Mouse (Mus musculus): ENCODE results near the gene Spag16.
"Not testable (repeated sequence)": the region's sequence is repeated elsewhere in the genome, so short reads cannot be mapped to it uniquely, and the experiment has no call there.

The Spag16 gene

DNA sequence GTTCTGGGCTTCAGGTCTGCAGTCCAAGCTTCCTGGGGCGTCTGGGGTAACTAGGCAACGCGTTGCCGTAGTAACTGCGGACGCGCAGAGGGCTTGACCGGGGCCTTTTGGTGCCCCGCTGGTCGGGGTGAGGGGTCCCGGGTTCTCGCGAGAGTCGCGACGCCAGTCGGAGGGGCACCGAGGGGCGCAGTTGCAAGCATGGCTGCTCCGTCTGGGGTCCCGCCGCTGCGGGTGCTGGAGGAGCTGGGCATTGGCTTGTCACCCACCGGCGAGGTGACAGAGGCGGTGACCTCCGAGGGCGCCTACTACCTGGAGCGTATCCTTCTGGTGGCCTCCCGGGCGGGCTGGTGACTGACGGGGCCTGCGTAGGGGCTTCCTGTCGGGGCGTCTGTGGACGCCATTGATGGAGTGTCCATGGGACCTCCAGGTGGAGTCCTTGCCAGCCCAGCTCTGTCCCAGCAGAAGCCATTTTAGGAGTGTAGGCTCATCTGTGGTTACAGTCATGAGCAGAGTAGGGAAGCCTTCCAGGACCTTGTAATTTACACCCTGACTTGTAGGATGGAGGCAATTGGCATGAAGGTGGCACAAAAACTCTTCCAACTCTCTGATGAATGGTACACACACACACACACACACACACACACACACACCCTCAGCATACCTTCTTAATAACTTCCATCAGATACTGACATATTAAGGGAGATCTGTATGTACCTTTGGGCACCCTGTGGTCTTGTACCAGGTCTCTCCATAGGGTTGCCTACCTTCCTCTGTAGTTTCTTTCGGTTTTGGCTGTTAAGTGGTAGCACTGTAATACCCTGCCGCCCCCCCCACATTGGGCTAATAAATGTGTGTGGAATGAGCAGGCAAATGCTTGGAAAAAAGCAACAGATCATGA, at the start of gene Spag16:
Spag16 (plus strand) TSS at position 165 of the 898 bp plus-strand sequence.
- peak; percentile 36 for DNase-seq (ENCODE audit: low spot score)

DNA sequence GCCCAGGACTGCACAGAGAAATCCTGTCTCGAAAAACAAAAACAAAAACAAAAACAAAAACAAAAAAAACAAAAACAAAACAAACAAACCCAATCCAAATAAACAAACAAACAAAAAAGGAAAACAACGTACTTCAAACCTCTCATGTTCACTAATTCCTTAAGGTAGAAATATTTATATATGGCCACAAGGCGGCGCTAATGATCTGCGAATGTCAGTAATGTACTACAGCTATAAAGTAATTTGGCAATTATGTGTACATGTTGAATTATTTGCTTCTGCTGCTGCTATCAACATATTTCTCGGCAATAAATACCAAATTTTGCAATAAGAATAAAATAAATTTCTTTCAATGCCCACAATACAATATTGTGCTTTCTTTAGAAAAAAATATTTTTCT, 41.6 kb upstream of the Spag16 start:
- no peak for DNase-seq (ENCODE audit: low spot score)

DNA sequence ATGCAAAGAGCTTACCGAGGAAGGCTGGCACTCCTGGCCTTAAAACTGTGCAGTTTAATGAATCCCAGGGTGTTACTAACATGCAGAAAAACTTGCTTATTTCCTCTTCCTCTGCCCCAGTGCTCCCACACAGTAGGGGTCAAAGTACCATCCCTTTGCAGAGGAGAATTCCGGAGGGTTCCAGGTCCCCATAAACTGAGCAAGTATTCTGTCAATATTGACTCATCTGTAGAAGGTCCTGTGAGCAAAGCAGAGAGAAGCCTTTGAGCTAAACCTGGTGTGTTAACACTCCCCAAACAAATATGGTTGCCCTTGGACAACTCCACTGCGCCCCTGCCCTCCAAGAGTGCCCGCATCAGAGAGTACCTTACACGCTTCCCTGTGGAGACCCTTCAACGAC, 40.1 kb upstream of the Spag16 start:
- DNase-seq (ENCODE audit: low spot score): peak; percentile 43

DNA sequence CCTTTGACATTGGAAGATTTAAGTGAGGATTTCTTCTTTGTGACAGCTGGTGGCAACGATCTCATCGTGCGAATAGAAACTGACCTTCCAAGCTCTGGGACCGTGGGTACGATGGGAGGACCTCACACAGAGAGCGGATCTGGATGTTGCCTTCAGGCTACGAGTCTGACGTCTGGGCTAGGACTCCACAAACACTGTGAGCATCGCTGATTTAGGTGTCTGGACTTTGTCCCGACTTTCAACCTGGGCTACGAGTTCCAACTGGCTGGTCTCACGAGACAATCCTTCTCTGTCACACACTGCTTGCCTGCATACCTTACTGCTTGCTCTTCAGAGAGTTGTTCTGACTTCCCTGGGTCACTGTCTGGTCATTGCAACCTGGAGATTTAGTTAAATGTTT, 39.4 kb upstream of the Spag16 start:
- DNase-seq (ENCODE audit: low spot score): peak; percentile 62

DNA sequence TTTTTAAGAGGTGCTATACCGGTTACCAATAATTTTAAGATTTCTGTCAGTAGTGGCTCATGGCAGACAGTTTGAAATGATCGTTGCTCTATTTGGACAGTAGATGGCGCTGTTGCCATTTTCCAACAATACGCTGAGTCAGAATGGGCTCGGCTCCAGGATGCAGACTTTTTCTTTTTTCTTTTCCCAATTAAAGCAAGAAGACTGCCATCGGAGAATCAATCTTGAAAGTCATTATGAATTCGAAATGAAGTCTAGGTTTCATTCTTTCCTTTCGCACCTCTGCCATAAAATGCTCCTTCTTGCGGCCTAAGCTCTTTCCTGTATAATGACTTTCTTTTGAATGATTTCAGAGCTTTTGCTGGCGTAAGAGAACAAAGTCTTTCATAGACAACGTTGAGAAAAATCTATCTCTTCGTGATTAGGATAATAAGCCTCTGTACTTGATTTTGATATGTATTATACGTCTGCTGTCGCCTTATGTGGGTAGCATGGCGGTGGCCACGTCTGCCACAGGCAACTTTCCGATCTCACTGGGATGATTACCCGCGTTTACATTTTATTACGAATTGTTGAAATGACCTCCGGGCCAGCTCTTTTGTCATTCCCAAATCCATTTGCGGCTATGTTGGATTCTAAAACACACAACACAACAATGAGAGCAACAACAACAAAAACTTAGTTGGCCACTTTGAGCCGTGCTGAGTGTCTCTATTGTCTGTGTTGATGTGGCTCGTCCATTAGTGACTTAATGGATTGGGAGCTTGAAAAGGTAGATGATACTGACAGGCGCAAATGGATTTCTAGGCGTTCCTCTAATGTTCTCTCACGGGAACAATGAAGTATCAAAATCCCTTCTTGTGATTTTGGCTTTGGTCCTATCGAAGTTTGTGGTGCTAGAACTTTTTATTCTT, 36.2 kb upstream of the Spag16 start:
- DNase-seq (ENCODE audit: low spot score): peak; percentile 20

DNA sequence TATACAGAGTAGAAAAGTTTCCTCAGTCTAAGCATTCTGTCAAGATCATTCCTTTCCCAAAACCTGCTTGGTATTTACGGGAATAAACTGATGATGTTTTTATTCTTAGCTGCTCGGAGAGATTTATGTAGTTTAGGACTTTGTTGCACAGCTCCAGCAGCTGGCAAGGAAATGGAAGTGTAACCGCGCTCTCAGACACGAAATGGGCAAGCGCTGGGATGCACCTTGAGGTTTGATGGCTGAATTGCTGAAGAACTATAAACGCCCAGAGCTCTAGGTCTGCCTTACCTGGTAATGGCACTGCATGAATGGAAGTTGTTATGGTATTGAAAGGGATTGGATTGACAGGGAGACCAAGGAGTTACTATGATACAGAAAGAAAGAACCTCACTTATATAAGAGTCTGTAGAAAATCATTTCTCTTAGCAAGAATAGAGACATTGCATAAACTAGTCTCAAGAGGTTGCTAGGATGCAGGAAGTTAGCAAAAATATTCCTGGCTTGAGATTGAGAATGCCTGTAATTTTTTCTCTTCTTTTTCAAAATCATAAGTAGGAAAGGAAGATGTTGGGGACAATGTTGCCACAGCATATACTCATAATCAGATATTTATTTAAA, 27.7 kb upstream of the Spag16 start:
- no peak for DNase-seq (ENCODE audit: low spot score)

DNA sequence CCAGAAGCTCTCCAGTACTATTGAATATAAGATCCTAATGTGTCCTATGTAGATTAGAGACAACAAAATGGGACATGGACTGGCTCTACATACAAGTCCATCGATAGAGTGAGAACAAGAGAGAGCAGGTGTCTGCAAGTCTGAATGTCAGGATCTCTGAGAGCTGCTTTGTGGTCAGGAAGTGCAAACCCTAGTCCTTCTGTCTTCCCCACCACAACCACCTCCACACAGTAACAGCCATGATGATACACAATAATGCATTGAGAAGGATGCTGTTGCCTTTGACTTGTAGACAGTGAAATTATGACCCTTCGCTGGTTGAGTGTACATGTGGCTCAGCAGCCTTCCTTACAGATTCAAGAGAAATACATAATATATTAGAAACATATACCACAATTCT, 16.6 kb upstream of the Spag16 start:
- DNase-seq (ENCODE audit: low spot score): no peak

DNA sequence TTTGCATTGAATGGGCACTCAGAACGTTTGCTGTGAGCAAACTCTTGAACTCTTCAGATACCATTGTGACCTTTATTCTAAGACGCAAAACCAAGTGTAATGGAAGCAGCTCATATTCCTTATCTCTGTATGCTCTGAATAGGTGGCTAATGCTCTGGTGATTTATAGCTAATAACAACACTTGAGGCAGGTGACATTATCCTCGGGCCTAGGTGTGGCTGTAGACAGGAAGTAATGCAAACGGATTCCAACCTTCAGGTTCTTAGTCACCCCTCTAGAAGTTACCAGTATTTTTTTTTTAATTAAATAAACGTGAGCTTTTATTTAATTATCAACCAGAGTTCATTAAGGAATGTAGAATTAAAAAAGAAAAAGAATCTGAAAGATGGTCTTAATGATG, 1.1 kb upstream of the Spag16 start:
- not testable (repeated sequence) for DNase-seq (ENCODE audit: low spot score)

DNA sequence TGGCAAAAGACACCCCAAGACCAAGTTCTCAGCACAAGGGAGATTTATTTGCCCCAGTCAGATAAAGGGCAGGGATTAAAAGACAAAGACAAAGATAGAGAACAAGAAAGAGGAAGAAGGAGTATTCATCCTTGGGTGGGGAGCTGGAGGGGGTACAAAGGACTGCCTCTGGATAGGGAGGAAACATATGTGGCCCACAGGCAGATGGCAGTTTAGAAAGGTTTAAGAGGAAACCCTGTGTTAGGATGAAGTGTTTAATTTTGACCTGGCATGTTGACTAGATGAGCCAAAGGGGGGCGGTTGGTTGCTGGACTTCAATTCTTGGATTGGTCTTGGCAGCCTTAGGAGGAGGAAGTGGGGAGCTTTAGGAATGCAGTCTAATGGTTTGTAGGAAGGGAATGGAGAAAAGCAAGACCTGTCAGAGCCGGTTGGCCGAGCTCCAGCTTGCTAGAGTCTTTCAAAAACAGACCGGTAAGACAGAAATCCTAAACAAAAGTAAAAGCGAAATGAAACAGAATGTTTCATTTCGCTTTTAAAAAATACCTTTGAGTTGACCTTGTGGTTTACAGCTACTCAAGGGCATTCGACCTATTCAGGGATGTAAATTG, 2.2 kb downstream of the Spag16 start:
- no peak for DNase-seq (ENCODE audit: low spot score)

DNA sequence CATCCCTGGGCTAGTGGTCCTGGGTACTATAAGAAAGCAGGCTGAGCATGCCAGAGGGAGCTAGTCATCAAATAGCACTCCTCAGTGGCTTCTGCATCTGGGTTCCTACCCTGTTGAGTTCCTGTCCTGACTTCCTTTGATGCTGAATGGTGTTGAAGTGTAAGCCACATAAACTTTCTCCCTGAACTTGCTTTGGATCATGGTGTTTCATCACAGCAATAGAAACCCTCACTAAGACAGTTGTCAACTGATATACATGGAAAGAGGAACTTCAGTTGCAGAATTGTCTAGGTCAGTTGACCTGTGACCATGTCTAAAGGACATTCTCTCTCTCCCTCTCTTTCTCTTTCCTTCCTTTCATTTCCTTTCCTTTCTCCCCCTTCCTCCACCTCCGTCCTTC, 3.8 kb downstream of the Spag16 start:
- DNase-seq (ENCODE audit: low spot score): no peak

DNA sequence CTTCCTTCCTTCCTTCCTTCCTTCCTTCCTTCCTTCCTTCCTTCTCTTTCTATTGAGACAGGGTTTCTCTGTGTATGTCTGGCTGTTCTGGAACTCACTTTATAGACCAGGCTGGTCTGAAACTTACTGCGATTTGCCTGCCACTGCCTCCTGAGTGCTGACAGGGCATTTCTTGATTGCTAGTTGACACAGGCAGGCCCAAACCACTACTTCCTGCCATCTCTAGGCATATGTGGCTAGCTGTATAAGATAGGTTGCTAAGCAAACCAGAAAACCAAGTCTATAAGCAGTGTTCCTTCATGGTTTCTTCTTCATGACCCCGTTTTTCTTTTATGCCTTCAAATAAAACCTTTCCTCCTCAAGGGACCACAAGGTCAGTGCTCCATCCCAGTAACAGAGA, 4.2 kb downstream of the Spag16 start:
- DNase-seq (ENCODE audit: low spot score): no peak

DNA sequence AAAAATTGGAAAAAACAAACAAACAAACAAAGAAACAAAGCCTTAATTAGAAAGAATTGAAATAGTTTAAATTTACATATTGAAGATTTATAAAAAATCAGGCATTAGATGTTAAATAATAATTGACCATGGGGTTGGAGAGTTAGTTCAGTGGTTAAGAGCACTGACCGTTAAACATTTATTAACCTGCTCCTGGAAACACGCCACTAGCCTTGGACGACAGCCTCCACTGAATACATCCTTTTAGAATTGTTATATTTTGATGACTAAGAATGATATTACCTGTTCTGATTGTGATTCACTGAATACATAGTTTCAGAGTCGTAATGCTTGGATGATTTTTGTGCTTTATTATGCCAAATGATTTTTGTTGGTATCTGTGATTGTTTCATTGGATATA, 6.7 kb downstream of the Spag16 start:
- DNase-seq (ENCODE audit: low spot score): not testable (repeated sequence)

DNA sequence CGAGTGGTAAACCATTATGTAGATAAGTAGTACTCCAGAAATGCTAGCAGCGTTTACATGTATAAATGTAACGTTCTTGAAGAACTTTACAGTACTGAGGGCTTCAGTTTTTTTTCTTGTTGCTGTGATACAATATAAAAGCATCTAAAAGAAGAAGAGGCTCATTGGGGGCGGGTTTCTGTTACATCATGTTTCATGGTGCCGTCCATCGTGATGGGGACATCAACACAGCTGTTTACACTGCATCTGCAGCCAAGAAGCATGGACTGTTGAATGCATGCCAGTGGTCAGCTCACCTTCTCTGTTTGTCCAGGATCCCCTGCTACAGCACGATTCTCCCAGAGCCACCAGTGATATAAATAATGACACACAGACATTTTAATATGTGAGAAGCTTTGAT, 26.7 kb downstream of the Spag16 start:
- no peak for DNase-seq (ENCODE audit: low spot score)

DNA sequence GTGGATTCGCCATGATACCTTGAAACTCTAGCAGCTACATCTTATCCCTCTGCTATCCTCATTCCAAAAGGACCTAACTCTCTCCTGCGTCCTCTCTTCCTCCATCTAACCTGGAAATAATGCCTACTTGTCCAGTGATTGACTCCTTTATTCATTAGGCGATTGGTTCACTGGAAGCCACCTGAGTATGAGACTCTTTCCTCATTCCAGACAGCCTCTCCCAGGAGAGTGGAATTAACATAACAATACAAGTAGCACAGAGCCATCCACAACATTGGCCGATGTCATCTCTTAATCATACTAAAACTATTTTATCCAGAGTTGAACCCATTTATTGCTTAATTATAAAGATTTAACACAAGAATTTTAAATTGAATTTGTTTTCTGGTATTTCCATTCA, 41.0 kb downstream of the Spag16 start:
- no peak for DNase-seq (ENCODE audit: low spot score)

DNA sequence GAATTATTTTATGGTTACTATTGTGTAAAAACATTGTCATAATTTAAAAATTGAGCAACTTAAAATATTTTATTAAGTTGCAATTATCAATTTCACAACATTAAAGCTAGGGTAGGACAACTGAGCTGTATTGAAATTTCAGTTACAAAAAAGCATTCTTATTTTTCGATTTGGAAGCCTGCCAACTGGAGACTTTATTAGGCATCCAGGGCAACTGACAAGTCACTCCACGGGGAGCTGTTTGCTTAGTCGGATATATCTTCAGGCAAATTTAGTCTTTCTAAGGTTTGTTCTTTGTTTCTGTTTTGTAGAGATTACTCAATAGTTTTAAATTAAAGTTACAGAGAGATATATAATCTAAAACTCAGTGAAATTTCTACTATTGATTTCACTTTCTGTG, 129.8 kb downstream of the Spag16 start:
- DNase-seq (ENCODE audit: low spot score): no peak

DNA sequence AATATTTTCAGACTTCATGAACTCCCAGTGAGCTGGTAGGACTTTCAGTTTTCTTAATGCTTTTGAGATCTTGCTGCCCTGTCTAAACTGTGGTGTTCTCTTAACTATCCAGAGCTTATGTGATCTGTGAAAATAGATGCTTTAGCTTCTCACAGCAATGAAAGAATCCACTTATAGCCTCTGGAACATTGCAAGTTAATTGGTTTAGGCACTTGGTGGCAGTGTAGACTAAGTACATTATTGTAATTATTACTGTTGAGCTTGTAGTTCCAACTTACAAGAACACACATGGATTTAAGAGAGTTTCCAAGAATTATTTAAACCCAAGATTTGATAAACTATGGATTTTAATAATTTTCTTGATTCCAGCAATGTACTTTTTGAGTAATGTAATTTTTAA, 170.1 kb downstream of the Spag16 start:
- no peak for DNase-seq (ENCODE audit: low spot score)

DNA sequence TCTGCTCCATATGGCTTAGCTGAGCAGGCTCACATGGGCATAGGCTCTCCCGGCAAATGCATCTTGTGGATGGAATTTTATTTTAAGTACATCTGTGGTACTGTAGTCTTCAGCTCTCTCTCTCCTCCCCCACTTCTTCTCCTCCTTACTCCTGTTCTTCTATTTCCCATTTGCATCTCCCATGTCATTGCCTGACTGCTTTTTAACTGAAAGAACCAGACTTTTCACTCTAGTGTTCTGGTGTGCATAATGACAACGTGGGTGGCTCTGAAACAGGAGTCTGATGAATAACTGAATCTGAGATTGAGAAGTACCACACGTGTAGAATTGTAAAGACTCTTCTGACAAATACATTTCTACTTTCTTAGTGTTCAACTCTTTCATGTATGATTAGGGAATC, 186.2 kb downstream of the Spag16 start:
- DNase-seq (ENCODE audit: low spot score): no peak

DNA sequence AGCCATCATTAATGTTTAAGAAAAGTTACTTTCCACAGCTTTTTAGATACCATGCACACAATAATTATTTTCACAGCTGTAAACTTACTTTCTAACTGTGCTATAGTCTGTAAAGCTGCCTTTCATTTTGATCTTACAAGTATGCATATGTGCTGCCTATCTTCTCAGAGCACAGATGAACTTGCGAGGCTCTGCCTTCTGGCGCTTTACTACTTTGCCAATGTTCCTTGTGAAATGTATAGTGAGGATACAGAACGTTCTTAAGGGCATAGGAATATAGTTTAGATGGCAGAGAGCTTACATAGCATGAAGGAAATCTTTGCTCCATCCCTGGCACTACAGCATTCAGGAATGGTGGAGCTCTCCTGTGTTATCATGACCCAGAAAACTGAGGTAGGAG, 210.6 kb downstream of the Spag16 start:
- no peak for DNase-seq (ENCODE audit: low spot score)

DNA sequence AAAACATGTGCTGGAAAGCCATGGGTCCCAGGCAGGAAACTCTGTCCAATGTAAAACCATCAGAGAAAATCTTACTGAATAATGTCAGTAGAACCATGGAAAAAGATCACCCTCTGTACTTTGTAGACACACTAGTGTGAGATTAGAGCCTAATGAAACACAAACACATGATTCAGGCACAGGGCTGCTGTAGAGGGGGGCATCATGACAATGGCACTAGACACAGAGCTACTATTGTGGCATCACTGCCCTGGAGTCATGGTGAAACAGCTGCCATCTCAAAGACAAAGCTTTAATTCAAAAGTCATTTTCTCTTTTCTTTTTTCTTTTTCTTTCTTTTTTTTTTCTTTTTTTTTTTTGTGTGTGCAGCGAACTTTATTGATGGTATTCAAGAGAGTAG, 240.6 kb downstream of the Spag16 start:
- no peak for DNase-seq (ENCODE audit: low spot score)

DNA sequence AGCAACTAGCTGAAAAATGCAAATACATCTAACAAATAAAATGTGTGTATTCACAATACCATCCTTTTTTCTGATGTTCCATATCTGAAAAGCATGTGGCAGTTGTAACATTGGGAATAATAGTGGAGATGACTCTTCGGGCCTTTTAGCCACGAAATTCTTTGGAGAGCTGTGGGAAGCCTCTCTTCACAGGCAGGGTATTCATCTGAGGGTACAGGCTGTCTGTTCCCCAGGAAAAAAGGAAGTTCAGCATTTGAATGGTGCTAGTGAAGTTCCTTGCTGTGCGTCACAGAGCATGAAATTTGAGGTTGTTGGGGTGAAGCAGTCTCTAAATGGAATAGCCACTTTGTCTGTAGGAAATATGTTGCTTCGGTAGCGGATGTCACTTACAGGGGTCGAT, 246.7 kb downstream of the Spag16 start:
- DNase-seq (ENCODE audit: low spot score): no peak

DNA sequence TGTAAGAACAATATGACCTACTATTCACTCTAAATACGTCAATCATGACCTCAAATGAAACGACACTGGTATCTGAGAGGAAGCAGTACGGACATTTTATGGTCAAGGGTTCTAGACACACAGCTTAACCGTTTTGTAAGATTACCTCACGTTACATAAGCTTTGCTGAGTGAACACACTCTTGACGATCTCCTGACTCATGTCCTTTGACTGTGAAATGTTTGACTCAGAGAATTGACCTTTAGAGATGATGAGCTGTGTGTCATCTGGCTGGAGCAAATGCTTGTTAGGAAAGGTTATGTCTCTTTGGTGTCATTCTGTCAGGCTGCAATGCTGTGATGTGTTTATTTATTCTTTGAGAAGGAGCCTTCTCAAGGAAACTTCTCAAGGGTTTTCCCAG, 252.0 kb downstream of the Spag16 start:
- DNase-seq (ENCODE audit: low spot score): no peak

DNA sequence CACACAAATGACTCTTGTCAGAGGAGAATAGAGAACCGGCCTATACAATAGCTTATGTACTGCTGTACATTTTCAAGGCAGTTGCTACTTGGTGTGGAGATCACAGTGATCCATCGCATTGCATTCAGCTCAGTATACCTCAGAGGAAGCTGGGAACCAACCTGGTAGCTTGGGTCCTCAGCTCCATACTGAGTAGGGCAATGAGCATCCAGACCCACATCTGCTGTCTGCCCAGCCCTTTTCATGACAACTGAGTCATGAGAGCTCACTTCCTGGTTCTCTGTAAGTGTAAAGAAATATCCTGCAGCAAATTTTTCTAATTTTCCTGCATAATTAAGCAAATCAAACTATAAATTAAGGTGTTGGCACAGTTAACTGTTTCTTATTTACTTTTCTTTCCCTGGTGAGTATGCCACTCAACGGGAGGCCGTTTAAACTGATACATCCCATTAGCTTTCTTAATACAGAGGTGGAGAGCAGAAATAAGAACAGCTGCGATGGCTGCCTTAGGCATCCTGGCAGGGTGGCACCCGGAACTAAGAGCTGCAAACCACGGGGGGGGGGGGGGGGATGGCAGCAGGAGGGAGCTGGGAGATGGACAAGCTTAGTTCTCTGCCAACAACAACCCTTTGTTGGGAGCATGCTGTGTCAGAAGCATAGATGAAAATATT, 255.6 kb downstream of the Spag16 start:
- DNase-seq (ENCODE audit: low spot score): no peak
